Mouse (Mus musculus): Measurements from ENCODE around the gene Dgkg. TPM values are rescaled to one million over a fixed set of nuclear protein-coding genes. Genes with fewer than 3 reads are reported as not detected.

Dgkg gene
- polyA plus RNA-seq, 1 experiment from 2014 or later: 0.12 TPM

DNA sequence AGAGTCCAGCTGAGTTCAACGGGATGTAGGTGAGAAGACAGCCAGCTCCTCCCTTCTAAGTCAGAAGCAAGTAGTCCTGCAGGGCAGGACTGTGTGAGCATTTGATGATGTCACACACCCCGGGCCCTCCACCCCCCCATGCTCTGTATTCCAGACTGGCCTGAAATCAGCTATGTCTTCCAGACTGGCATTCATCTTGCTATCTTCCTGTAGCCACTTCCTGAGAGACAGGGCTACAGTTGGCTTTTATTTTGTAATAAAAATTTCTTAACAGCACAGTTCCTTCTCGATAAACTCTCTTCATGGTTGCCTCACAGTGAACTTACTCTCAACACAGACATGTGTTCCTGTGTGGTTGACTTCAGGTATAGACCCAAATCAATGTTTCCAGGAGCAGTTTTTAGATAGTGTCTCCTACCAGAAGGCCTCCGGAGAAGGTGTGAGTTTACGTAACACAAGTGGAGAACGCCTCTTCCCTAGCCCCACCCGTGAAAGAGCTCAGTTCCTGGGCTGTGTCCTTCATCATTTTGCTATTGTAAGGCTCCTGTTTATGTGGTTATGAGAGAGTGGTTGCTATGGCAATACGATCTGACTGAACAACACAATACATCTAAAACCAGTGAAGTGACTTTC lies 38.5 kb downstream of the Dgkg start:
- H3K27me3 ChIP-seq (ENCODE audit: control insufficient read depth, insufficient read depth, low read length): no peaks in the 10 kb centered on the region
- H3K36me3 ChIP-seq (ENCODE audit: control insufficient read depth, insufficient read depth, low read length): no peaks in the 10 kb centered on the region
- H3K4me2 ChIP-seq (replicated peaks; ENCODE audit: low read depth, low read length): no peak overlapping the region
- no peaks in the 10 kb centered on the region for H3K4me1 ChIP-seq (replicated peaks; ENCODE audit: control insufficient read depth, insufficient read depth, low read length)
- DNase-seq (ENCODE audit: low spot score) (no peak), ATAC-seq (ENCODE audit: low FRiP score) (no peak)
- no peak overlapping the region for H3K4me3 ChIP-seq (ENCODE audit: low read depth, low read length)
- 84% methylated on average over 8 of the region's 8 CpGs for WGBS
- H3K9ac ChIP-seq (ENCODE audit: low read depth, low read length): no peak overlapping the region
- no peak overlapping the region for H3K27ac ChIP-seq (ENCODE audit: low read depth, low read length)
- no peaks in the 10 kb centered on the region for H3K9me3 ChIP-seq (ENCODE audit: control insufficient read depth, low read length)

GRCm38 (mm10) chr16:22615805-22616204 lies 41.2 kb downstream of the Dgkg start:
- no peak for DNase-seq (ENCODE audit: low spot score)
- 87% methylated on average over 4 of the region's 4 CpGs for WGBS
- Histone ChIP-seq H3K36me3 (ENCODE audit: control insufficient read depth, insufficient read depth, low read length) (no peaks in the 10 kb centered on the region), H3K9me3 (ENCODE audit: control insufficient read depth, low read length) (no peaks in the 10 kb centered on the region), H3K4me3 (ENCODE audit: low read depth, low read length) (no peak overlapping the region), H3K27ac (ENCODE audit: low read depth, low read length) (no peak overlapping the region), H3K9ac (ENCODE audit: low read depth, low read length) (no peak overlapping the region), H3K27me3 (ENCODE audit: control insufficient read depth, insufficient read depth, low read length) (no peaks in the 10 kb centered on the region), H3K4me2 (replicated peaks; ENCODE audit: low read depth, low read length) (no peak overlapping the region), H3K4me1 (replicated peaks; ENCODE audit: control insufficient read depth, insufficient read depth, low read length) (no peaks in the 10 kb centered on the region)
- ATAC-seq (ENCODE audit: low FRiP score): no peak

DNA sequence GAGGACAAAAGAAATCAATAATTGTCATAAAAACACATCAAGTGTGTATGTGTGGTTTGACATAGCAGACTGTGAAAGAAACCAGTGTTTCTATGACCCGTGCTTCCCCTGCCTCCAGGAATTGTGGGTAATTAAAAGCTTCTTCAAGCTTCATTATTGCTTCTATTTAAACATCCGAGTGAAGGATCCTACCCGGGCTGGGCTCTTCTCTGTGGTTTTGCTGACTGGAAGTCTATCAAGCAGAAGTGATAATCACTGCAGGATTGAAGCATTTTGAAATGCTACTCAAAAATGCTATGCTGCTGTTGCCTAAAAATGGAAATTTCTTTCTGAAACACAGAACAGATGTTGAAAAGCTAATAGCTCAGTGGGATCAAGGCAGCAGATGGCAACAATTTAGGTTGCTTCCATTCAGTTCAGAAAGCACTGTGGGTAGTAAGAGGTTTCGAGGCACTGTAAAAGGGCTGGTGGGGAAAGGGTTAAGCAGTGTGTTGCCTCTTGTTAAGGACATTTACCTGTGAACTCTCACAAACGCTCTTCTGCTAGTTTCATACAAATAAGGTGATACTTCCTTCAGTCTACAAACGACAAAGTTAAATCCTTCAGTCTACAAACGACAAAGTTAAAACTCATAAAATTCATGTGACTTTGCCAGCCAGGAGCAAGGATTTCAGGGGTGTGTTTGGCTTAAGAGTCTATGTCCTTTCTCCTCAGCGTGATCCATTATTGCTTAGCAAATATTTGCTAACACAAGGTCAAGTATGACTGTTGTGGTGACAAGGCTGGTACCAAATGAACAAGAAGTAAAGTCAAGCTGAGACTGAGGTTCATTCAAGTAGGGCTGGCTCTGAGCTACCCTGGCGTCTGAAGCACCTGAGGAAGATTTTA lies 43.6 kb downstream of the Dgkg start:
- H3K4me1 ChIP-seq (replicated peaks; ENCODE audit: control insufficient read depth, insufficient read depth, low read length): no peaks in the 10 kb centered on the region
- H3K9me3 ChIP-seq (ENCODE audit: control insufficient read depth, low read length): no peaks in the 10 kb centered on the region
- no peak overlapping the region for H3K27ac ChIP-seq (ENCODE audit: low read depth, low read length)
- WGBS: 73% methylated on average over 9 of the region's 9 CpGs
- H3K9ac ChIP-seq (ENCODE audit: low read depth, low read length): no peak overlapping the region
- H3K27me3 ChIP-seq (ENCODE audit: control insufficient read depth, insufficient read depth, low read length): no peaks in the 10 kb centered on the region
- no peak overlapping the region for H3K4me2 ChIP-seq (replicated peaks; ENCODE audit: low read depth, low read length)
- no peak overlapping the region for H3K4me3 ChIP-seq (ENCODE audit: low read depth, low read length)
- no peaks in the 10 kb centered on the region for H3K36me3 ChIP-seq (ENCODE audit: control insufficient read depth, insufficient read depth, low read length)
- DNase-seq (ENCODE audit: low spot score): no peak
- no peak for ATAC-seq (ENCODE audit: low FRiP score)

- ATAC-seq (ENCODE audit: low FRiP score) (no peak), DNase-seq (ENCODE audit: low spot score) (no peak)
- Histone ChIP-seq H3K9me3 (ENCODE audit: control insufficient read depth, low read length) (no peaks in the 10 kb centered on the region), H3K4me2 (replicated peaks; ENCODE audit: low read depth, low read length) (no peak overlapping the region), H3K4me3 (ENCODE audit: low read depth, low read length) (no peak overlapping the region), H3K36me3 (ENCODE audit: control insufficient read depth, insufficient read depth, low read length) (no peaks in the 10 kb centered on the region), H3K4me1 (replicated peaks; ENCODE audit: control insufficient read depth, insufficient read depth, low read length) (no peaks in the 10 kb centered on the region), H3K27me3 (ENCODE audit: control insufficient read depth, insufficient read depth, low read length) (no peaks in the 10 kb centered on the region), H3K27ac (ENCODE audit: low read depth, low read length) (no peak overlapping the region), H3K9ac (ENCODE audit: low read depth, low read length) (no peak overlapping the region)
- WGBS: 32% methylated on average over 6 of the region's 6 CpGs
Observed at GRCm38 (mm10) chr16:22608046-22608445, 49.0 kb downstream of the Dgkg start.

DNA sequence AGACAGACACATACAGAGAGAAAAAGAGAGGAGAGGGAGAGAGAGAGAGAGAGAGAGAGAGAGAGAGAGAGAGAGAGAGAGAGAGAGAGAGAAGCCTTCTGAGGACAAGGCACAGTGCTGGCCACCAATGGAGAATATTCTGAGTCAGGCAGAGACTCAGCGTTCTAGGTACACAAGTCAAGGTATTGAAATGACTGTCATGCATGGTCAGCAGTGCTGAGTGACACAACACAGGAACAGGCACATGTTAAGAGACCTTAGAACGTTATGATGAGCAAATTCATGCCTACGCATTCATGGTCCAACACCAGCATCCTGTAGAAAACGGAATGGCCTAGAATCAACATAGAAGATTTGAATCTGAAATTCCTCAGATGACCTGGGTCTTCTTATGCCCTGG lies 50.0 kb downstream of the Dgkg start:
- ATAC-seq (ENCODE audit: low FRiP score) (no peak), DNase-seq (ENCODE audit: low spot score) (no peak)
- H3K27me3 ChIP-seq (ENCODE audit: control insufficient read depth, insufficient read depth, low read length): no peaks in the 10 kb centered on the region
- no peak overlapping the region for H3K4me2 ChIP-seq (replicated peaks; ENCODE audit: low read depth, low read length)
- H3K27ac ChIP-seq (ENCODE audit: low read depth, low read length): no peak overlapping the region
- no peak overlapping the region for H3K9ac ChIP-seq (ENCODE audit: low read depth, low read length)
- WGBS: 89% methylated on average over 4 of the region's 4 CpGs
- H3K9me3 ChIP-seq (ENCODE audit: control insufficient read depth, low read length): no peaks in the 10 kb centered on the region
- H3K4me3 ChIP-seq (ENCODE audit: low read depth, low read length): no peak overlapping the region
- no peaks in the 10 kb centered on the region for H3K36me3 ChIP-seq (ENCODE audit: control insufficient read depth, insufficient read depth, low read length)
- no peaks in the 10 kb centered on the region for H3K4me1 ChIP-seq (replicated peaks; ENCODE audit: control insufficient read depth, insufficient read depth, low read length)

DNA sequence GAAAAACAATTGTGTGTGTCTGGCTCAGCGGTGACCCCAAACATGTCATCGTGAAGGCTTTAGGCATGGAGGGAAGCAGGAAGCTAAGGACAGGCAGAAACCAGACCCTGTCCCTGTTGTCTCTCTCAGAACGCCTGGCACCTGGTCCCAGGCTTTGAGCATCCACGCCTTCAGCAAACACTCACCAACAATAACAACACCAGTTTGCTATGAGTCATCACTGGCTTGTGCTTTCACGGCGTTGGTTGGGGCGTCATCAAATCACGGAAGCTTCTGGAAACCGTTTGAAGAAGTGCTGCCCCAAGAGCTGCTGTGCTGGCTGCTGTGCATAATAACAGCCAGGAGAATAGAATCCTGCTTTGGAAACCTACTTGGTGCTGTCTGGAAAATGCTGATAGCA lies 54.6 kb downstream of the Dgkg start:
- no peaks in the 10 kb centered on the region for H3K27me3 ChIP-seq (ENCODE audit: control insufficient read depth, insufficient read depth, low read length)
- no peak overlapping the region for H3K9ac ChIP-seq (ENCODE audit: low read depth, low read length)
- H3K4me3 ChIP-seq (ENCODE audit: low read depth, low read length): no peak overlapping the region
- DNase-seq (ENCODE audit: low spot score): no peak
- no peaks in the 10 kb centered on the region for H3K36me3 ChIP-seq (ENCODE audit: control insufficient read depth, insufficient read depth, low read length)
- no peak overlapping the region for H3K4me2 ChIP-seq (replicated peaks; ENCODE audit: low read depth, low read length)
- no peaks in the 10 kb centered on the region for H3K9me3 ChIP-seq (ENCODE audit: control insufficient read depth, low read length)
- 87% methylated on average over 9 of the region's 9 CpGs for WGBS
- no peak for ATAC-seq (ENCODE audit: low FRiP score)
- H3K27ac ChIP-seq (ENCODE audit: low read depth, low read length): no peak overlapping the region
- H3K4me1 ChIP-seq (replicated peaks; ENCODE audit: control insufficient read depth, insufficient read depth, low read length): no peaks in the 10 kb centered on the region

- H3K27me3 ChIP-seq (ENCODE audit: control insufficient read depth, insufficient read depth, low read length): no peaks in the 10 kb centered on the region
- no peak overlapping the region for H3K9ac ChIP-seq (ENCODE audit: low read depth, low read length)
- H3K27ac ChIP-seq (ENCODE audit: low read depth, low read length): no peak overlapping the region
- WGBS: 92% methylated on average over 3 of the region's 3 CpGs
- no peaks in the 10 kb centered on the region for H3K9me3 ChIP-seq (ENCODE audit: control insufficient read depth, low read length)
- DNase-seq (ENCODE audit: low spot score): no peak
- H3K4me3 ChIP-seq (ENCODE audit: low read depth, low read length): no peak overlapping the region
- H3K4me2 ChIP-seq (replicated peaks; ENCODE audit: low read depth, low read length): no peak overlapping the region
- H3K4me1 ChIP-seq (replicated peaks; ENCODE audit: control insufficient read depth, insufficient read depth, low read length): no peaks in the 10 kb centered on the region
- ATAC-seq (ENCODE audit: low FRiP score): no peak
- no peaks in the 10 kb centered on the region for H3K36me3 ChIP-seq (ENCODE audit: control insufficient read depth, insufficient read depth, low read length)
Observed at GRCm38 (mm10) chr16:22601756-22602155, 55.3 kb downstream of the Dgkg start.

GRCm38 (mm10) chr16:22600108-22600699 lies 56.8 kb downstream of the Dgkg start:
- no peak overlapping the region for H3K9ac ChIP-seq (ENCODE audit: low read depth, low read length)
- H3K27ac ChIP-seq (ENCODE audit: low read depth, low read length): no peak overlapping the region
- H3K4me1 ChIP-seq (replicated peaks; ENCODE audit: control insufficient read depth, insufficient read depth, low read length): no peaks in the 10 kb centered on the region
- ATAC-seq (ENCODE audit: low FRiP score): no peak
- H3K4me3 ChIP-seq (ENCODE audit: low read depth, low read length): no peak overlapping the region
- H3K9me3 ChIP-seq (ENCODE audit: control insufficient read depth, low read length): no peaks in the 10 kb centered on the region
- H3K36me3 ChIP-seq (ENCODE audit: control insufficient read depth, insufficient read depth, low read length): no peaks in the 10 kb centered on the region
- no peak overlapping the region for H3K4me2 ChIP-seq (replicated peaks; ENCODE audit: low read depth, low read length)
- WGBS: 94% methylated on average over 4 of the region's 4 CpGs
- no peak for DNase-seq (ENCODE audit: low spot score)
- H3K27me3 ChIP-seq (ENCODE audit: control insufficient read depth, insufficient read depth, low read length): no peaks in the 10 kb centered on the region
